Mouse (Mus musculus) lung, adult 2 months (tissue): Measurements from ENCODE around the gene Gsdmc4.
"Not testable (repeated sequence)": the region's sequence is repeated elsewhere in the genome, so short reads cannot be mapped to it uniquely, and the experiment has no call there.

Experiments used
- CTCF ChIP-seq: fragments of 200-500 bp; IDR thresholded peaks from 2 replicates; pipeline ENCODE4 v1.5.1; 2011; ENCODE audit warnings: mild to moderate bottlenecking, low read length, control low read depth; ENCODE audit not compliant: insufficient read depth
- POLR2A ChIP-seq: fragments of 200-500 bp; IDR thresholded peaks from 2 replicates; pipeline ENCODE4 v1.6.1; 2011; ENCODE audit warnings: low read depth, mild to moderate bottlenecking, control low read depth, low read length, borderline replicate concordance; ENCODE audit errors: extremely low read depth

DNA sequence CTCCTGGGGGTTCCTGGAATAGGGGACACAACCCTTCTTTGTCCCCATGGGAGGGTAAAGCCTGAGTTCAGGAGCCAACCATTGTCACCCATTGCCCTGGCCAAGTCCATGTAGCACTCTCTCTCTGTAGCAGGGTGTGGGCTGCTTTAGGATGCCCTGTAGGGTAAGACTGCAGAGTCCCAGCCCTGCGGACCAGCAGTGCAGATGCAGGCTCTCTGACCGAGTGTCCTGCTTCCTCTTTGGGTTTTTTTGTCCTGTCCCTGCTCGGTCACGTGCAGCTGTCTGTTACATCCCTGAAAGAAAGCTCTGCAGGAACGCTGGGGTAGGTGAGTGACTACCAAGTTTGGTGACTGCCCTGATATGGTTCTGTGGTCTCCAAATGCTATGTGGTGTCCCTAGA is 23.7 kb downstream of the Gsdmc4 start:
- not testable (repeated sequence) for TF ChIP-seq POLR2A, CTCF
